Comparison of ENCODE assay signal across 9 mouse cellular contexts in the genomic region with DNA sequence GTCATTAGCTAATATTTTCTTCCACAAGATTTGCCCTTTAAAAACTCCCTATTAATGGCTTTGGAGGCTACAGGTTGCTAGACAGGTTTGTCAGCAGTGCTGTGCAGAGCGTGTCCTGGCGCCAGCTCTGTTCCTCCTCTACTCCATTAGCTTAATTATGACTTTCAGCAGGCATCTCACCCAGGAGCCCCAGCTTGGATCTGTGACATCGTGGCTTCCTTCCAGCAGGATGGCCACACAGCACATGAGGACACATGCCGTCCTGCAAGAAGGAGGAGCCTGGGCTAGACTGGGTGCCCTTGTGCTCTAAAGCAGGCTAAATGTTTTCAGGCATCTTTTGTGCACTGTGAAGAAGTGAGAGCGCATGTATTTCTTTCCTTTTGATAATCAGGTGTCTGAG. TPM values are rescaled to one million over a fixed set of nuclear protein-coding genes. Genes with fewer than 3 reads are reported as not detected.
DNase-seq lines count a peak whose midpoint lies in the region; ATAC-seq and TF ChIP-seq lines count a peak whose summit lies in the region.
"Had no signal": no experiment of that assay in that cellular context is flagged by ENCODE, and none has a peak within 500 bp of the region (broad histone marks: within the 10 kb centered on the region; RNA-seq: fewer than 3 reads in every experiment).

No protein-coding gene starts in this region.

- DNase-seq in gastrocnemius, adult 2 months = peak; percentile 35
- no peak for DNase-seq in gastrocnemius, postnatal 4 days (ENCODE audit: low spot score in 2 of 2)
- peak; percentile 43 for DNase-seq in adipocyte (ENCODE audit: low spot score)
- peak; percentile 42 for DNase-seq in kidney, postnatal 10 days
- DNase-seq in thymus, adult 2 months = no peak
- DNase-seq in spleen, postnatal 4 days (ENCODE audit: low spot score in 2 of 2) = no peak
- no peak for DNase-seq in right cerebral cortex, adult 18-20 months
- DNase-seq: right cerebral cortex, postnatal 25 days had no signal

- no peaks in the 10 kb centered on the region for H3K36me3 ChIP-seq in embryonic facial prominence, embryonic 13.5 days
- no peaks in the 10 kb centered on the region for H3K36me3 ChIP-seq in thymus, adult 2 months (ENCODE audit: control insufficient read depth, insufficient read depth, low read length)

- H3K4me3 ChIP-seq in gastrocnemius, adult 2 months = no peak overlapping the region
- H3K4me3 ChIP-seq in embryonic facial prominence, embryonic 13.5 days = no peak overlapping the region
- H3K4me3 ChIP-seq in thymus, adult 2 months (ENCODE audit: control insufficient read depth, insufficient read depth, low read length) = no peak overlapping the region

- no peak for TF ChIP-seq POLR2A in thymus, adult 2 months (IDR thresholded peaks at IDR 0.05; ENCODE audit: control insufficient read depth, extremely low read depth, insufficient read depth, low read length, poor library complexity)

- H3K27ac ChIP-seq in gastrocnemius, adult 2 months = no peak overlapping the region
- H3K27ac ChIP-seq in embryonic facial prominence, embryonic 13.5 days = no peak overlapping the region
- no peak overlapping the region for H3K27ac ChIP-seq in thymus, adult 2 months (ENCODE audit: control insufficient read depth, insufficient read depth, low read length)

- intact Hi-C loops in gastrocnemius, adult 2 months (cut with DNase I) = loop anchor here (10.0 kb wide), 1 partner anchor 87 kb away; no protein-coding TSS in a partner anchor

- peak; percentile 59; the same call in 1 of the 2 replicates for ATAC-seq in embryonic facial prominence, embryonic 13.5 days (ENCODE audit: insufficient number of reproducible peaks, insufficient read depth, low FRiP score, low TSS enrichment, low read depth)

- peak overlapping the region; percentile 14; the same call in 1 of the 2 replicates for H3K4me2 ChIP-seq in embryonic facial prominence, embryonic 13.5 days

- H3K9me3 ChIP-seq in embryonic facial prominence, embryonic 13.5 days = no peaks in the 10 kb centered on the region

- H3K27me3 ChIP-seq in embryonic facial prominence, embryonic 13.5 days = no peaks in the 10 kb centered on the region
- H3K27me3 ChIP-seq in thymus, adult 2 months (ENCODE audit: control insufficient read depth, insufficient read depth, low read length) = no peaks in the 10 kb centered on the region

- peaks cover 10% of the 10 kb centered on the region; the same call in 1 of the 2 replicates for H3K4me1 ChIP-seq in embryonic facial prominence, embryonic 13.5 days
- no peaks in the 10 kb centered on the region for H3K4me1 ChIP-seq in thymus, adult 2 months (replicated peaks; ENCODE audit: control insufficient read depth, insufficient read depth, low read length)

- no peak for TF ChIP-seq CTCF in gastrocnemius, adult 2 months (IDR thresholded peaks at IDR 0.05)
- no peak for TF ChIP-seq CTCF in thymus, adult 2 months (IDR thresholded peaks at IDR 0.05; ENCODE audit: borderline replicate concordance, control insufficient read depth, extremely low read depth, insufficient read depth, low read length, poor library complexity)

- H3K9ac ChIP-seq in embryonic facial prominence, embryonic 13.5 days = no peak overlapping the region

- 39% methylated on average over 5 of the region's 5 CpGs for WGBS in embryonic facial prominence, embryonic 13.5 days
- 87% methylated on average over 5 of the region's 5 CpGs for WGBS in thymus, adult 2 months

RNA-seq across cellular contexts. Expression of gene Lmo7, which starts 58.1 kb away (rescaled TPM):
- 10 to 100 TPM; 66.4 to 75.5 TPM for total RNA-seq in gastrocnemius, adult 2 months (2021)
- 100 to 1,000 TPM; 198 to 203 TPM for total RNA-seq in gastrocnemius, postnatal 4 days (2021)
- 19.5 and 23.2 TPM in 2 replicates for polyA plus RNA-seq in embryonic facial prominence, embryonic 13.5 days (2015; fragmentation: Nextera tagmentation; extraction: Ambion mirVana)
- polyA plus RNA-seq in thymus, adult 2 months (2012; rRNA removed) = 8.9 and 13.2 TPM in 2 replicates

RNA-seq across cellular contexts. Expression of gene Gm9922, which starts 58.3 kb away (rescaled TPM):
- not detected for total RNA-seq in gastrocnemius, adult 2 months (2021)
- total RNA-seq in gastrocnemius, postnatal 4 days (2021) = not detected
- 3.4 and 5.8 TPM in 2 replicates for polyA plus RNA-seq in embryonic facial prominence, embryonic 13.5 days (2015; fragmentation: Nextera tagmentation; extraction: Ambion mirVana)
- polyA plus RNA-seq in thymus, adult 2 months (2012; rRNA removed) = 1.4 and 2.2 TPM in 2 replicates

Comparison
In these comparisons a context has a peak if more than half of its experiments do, and no peak if none do; other contexts are left out.
1. DNase-seq: peak in gastrocnemius, adult 2 months (single experiment), adipocyte (single experiment) and kidney, postnatal 10 days (single experiment); none in gastrocnemius, postnatal 4 days (0 of 2), thymus, adult 2 months (single experiment), spleen, postnatal 4 days (0 of 2) and right cerebral cortex, adult 18-20 months (single experiment).